Mouse (Mus musculus): ENCODE measurements around the gene Sag.

Gene Sag

GRCm38 (mm10) chr1:87852892-87853600 lies 49.6 kb downstream of the Sag start, which contains the start of gene Dgkd:
TSS of gene Dgkd (plus strand) at chr1:87853287.
- no peak for TF ChIP-seq CTCF (conservative IDR thresholded peaks at IDR 0.05; ENCODE audit: low read length)
- TF ChIP-seq NANOG (IDR thresholded peaks at IDR 0.05; ENCODE audit: borderline replicate concordance, low read length): no peak
- TF ChIP-seq POU5F1 (IDR thresholded peaks at IDR 0.05; ENCODE audit: borderline replicate concordance, low read length): no peak
- Histone ChIP-seq H3K4me1 (replicated peaks; ENCODE audit: low read depth, low read length) (peaks cover 28% of the 10 kb centered on the region), H3K27me3 (ENCODE audit: insufficient read depth, low read length) (peaks cover 31% of the 10 kb centered on the region), H3K9me3 (ENCODE audit: low read length) (no peaks in the 10 kb centered on the region), H3K4me3 (replicated peaks; ENCODE audit: low read length) (peak within 1 kb of the TSS; percentile 89), H3K36me3 (ENCODE audit: insufficient read depth, low read length) (no peaks in the 10 kb centered on the region)

- TF ChIP-seq POU5F1 (IDR thresholded peaks at IDR 0.05; ENCODE audit: borderline replicate concordance, low read length): no peak
- TF ChIP-seq CTCF (conservative IDR thresholded peaks at IDR 0.05; ENCODE audit: low read length): no peak
- no peak for TF ChIP-seq NANOG (IDR thresholded peaks at IDR 0.05; ENCODE audit: borderline replicate concordance, low read length)
- Histone ChIP-seq H3K27me3 (ENCODE audit: insufficient read depth, low read length) (peaks cover 31% of the 10 kb centered on the region), H3K4me1 (replicated peaks; ENCODE audit: low read depth, low read length) (peaks cover 30% of the 10 kb centered on the region), H3K4me3 (replicated peaks; ENCODE audit: low read length) (peak overlapping the region; percentile 89), H3K36me3 (ENCODE audit: insufficient read depth, low read length) (no peaks in the 10 kb centered on the region), H3K9me3 (ENCODE audit: low read length) (no peaks in the 10 kb centered on the region)
These were observed 50.3 kb downstream of the Sag start for GRCm38 (mm10) chr1:87853601-87854361.

GRCm38 (mm10) chr1:87854411-87854810 lies 50.9 kb downstream of the Sag start:
- Histone ChIP-seq H3K4me1 (replicated peaks; ENCODE audit: low read depth, low read length) (peaks cover 30% of the 10 kb centered on the region), H3K36me3 (ENCODE audit: insufficient read depth, low read length) (no peaks in the 10 kb centered on the region), H3K9me3 (ENCODE audit: low read length) (no peaks in the 10 kb centered on the region), H3K4me3 (replicated peaks; ENCODE audit: low read length) (peak overlapping the region; percentile 89), H3K27me3 (ENCODE audit: insufficient read depth, low read length) (peaks cover 31% of the 10 kb centered on the region)
- no peak for TF ChIP-seq NANOG (IDR thresholded peaks at IDR 0.05; ENCODE audit: borderline replicate concordance, low read length)
- no peak for TF ChIP-seq CTCF (conservative IDR thresholded peaks at IDR 0.05; ENCODE audit: low read length)
- TF ChIP-seq POU5F1 (IDR thresholded peaks at IDR 0.05; ENCODE audit: borderline replicate concordance, low read length): no peak

GRCm38 (mm10) chr1:87854851-87855251 lies 51.4 kb downstream of the Sag start:
- Histone ChIP-seq H3K9me3 (ENCODE audit: low read length) (no peaks in the 10 kb centered on the region), H3K4me3 (replicated peaks; ENCODE audit: low read length) (no peak overlapping the region)

GRCm38 (mm10) chr1:87855522-87855921 lies 52.0 kb downstream of the Sag start:
- Histone ChIP-seq H3K4me3 (replicated peaks; ENCODE audit: low read length) (no peak overlapping the region), H3K36me3 (ENCODE audit: insufficient read depth, low read length) (no peaks in the 10 kb centered on the region), H3K4me1 (replicated peaks; ENCODE audit: low read depth, low read length) (peaks cover 30% of the 10 kb centered on the region), H3K9me3 (ENCODE audit: low read length) (no peaks in the 10 kb centered on the region), H3K27me3 (ENCODE audit: insufficient read depth, low read length) (peaks cover 31% of the 10 kb centered on the region)
- TF ChIP-seq NANOG (IDR thresholded peaks at IDR 0.05; ENCODE audit: borderline replicate concordance, low read length): no peak

More at GRCm38 (mm10) chr1:87854851-87855251, 51.4 kb downstream of the Sag start:
- Histone ChIP-seq H3K27me3 (ENCODE audit: insufficient read depth, low read length) (peaks cover 31% of the 10 kb centered on the region), H3K4me1 (replicated peaks; ENCODE audit: low read depth, low read length) (peaks cover 30% of the 10 kb centered on the region), H3K36me3 (ENCODE audit: insufficient read depth, low read length) (no peaks in the 10 kb centered on the region)
- TF ChIP-seq POU5F1 (IDR thresholded peaks at IDR 0.05; ENCODE audit: borderline replicate concordance, low read length): no peak
- TF ChIP-seq CTCF (conservative IDR thresholded peaks at IDR 0.05; ENCODE audit: low read length): no peak
- no peak for TF ChIP-seq NANOG (IDR thresholded peaks at IDR 0.05; ENCODE audit: borderline replicate concordance, low read length)

GRCm38 (mm10) chr1:87856823-87857222 lies 53.3 kb downstream of the Sag start:
- TF ChIP-seq POU5F1 (IDR thresholded peaks at IDR 0.05; ENCODE audit: borderline replicate concordance, low read length): no peak
- no peak for TF ChIP-seq NANOG (IDR thresholded peaks at IDR 0.05; ENCODE audit: borderline replicate concordance, low read length)
- no peak for TF ChIP-seq CTCF (conservative IDR thresholded peaks at IDR 0.05; ENCODE audit: low read length)
- H3K36me3 ChIP-seq (ENCODE audit: insufficient read depth, low read length): no peaks in the 10 kb centered on the region
- no peak overlapping the region for H3K4me3 ChIP-seq (replicated peaks; ENCODE audit: low read length)
- H3K9me3 ChIP-seq (ENCODE audit: low read length): no peaks in the 10 kb centered on the region
- peaks cover 30% of the 10 kb centered on the region for H3K4me1 ChIP-seq (replicated peaks; ENCODE audit: low read depth, low read length)
- H3K27me3 ChIP-seq (ENCODE audit: insufficient read depth, low read length): peaks cover 24% of the 10 kb centered on the region

GRCm38 (mm10) chr1:87858031-87858430 lies 54.6 kb downstream of the Sag start:
- Histone ChIP-seq H3K9me3 (ENCODE audit: low read length) (no peaks in the 10 kb centered on the region), H3K36me3 (ENCODE audit: insufficient read depth, low read length) (no peaks in the 10 kb centered on the region), H3K27me3 (ENCODE audit: insufficient read depth, low read length) (peaks cover 15% of the 10 kb centered on the region)

GRCm38 (mm10) chr1:87858529-87858928 lies 55.0 kb downstream of the Sag start:
- no peak for TF ChIP-seq CTCF (conservative IDR thresholded peaks at IDR 0.05; ENCODE audit: low read length)
- no peak for TF ChIP-seq POU5F1 (IDR thresholded peaks at IDR 0.05; ENCODE audit: borderline replicate concordance, low read length)
- TF ChIP-seq NANOG (IDR thresholded peaks at IDR 0.05; ENCODE audit: borderline replicate concordance, low read length): no peak
- Histone ChIP-seq H3K36me3 (ENCODE audit: insufficient read depth, low read length) (no peaks in the 10 kb centered on the region), H3K9me3 (ENCODE audit: low read length) (no peaks in the 10 kb centered on the region), H3K27me3 (ENCODE audit: insufficient read depth, low read length) (peaks cover 15% of the 10 kb centered on the region), H3K4me1 (replicated peaks; ENCODE audit: low read depth, low read length) (peaks cover 21% of the 10 kb centered on the region), H3K4me3 (replicated peaks; ENCODE audit: low read length) (no peak overlapping the region)

More at GRCm38 (mm10) chr1:87858031-87858430, 54.6 kb downstream of the Sag start:
- H3K4me3 ChIP-seq (replicated peaks; ENCODE audit: low read length): no peak overlapping the region
- peaks cover 21% of the 10 kb centered on the region for H3K4me1 ChIP-seq (replicated peaks; ENCODE audit: low read depth, low read length)
- TF ChIP-seq NANOG (IDR thresholded peaks at IDR 0.05; ENCODE audit: borderline replicate concordance, low read length): no peak
- no peak for TF ChIP-seq CTCF (conservative IDR thresholded peaks at IDR 0.05; ENCODE audit: low read length)
- no peak for TF ChIP-seq POU5F1 (IDR thresholded peaks at IDR 0.05; ENCODE audit: borderline replicate concordance, low read length)

Data from E14TG2a.4 (cell line).